Mouse (Mus musculus): ENCODE measurements at regions not wholly inside any gene's neighbourhood (a gene's known extent, or its start where the extent isn't known, plus 50 kb on each side); places are given as distances from the start of the nearest gene placed in this dataset.

GRCm38 (mm10) chr3:130888587-130888986, 158.4 kb upstream of the Rpl34 start:
- no peak for ATAC-seq (ENCODE audit: low FRiP score, low TSS enrichment)
- H3K4me1 ChIP-seq (ENCODE audit: control insufficient read depth, insufficient read depth, low read length), result no peaks in the 10 kb centered on the region
- no peaks in the 10 kb centered on the region for H3K36me3 ChIP-seq (ENCODE audit: control insufficient read depth, insufficient read depth, low read length)
- no peak overlapping the region for H3K27ac ChIP-seq (ENCODE audit: low read depth, low read length)
- H3K27me3 ChIP-seq (ENCODE audit: control insufficient read depth, insufficient read depth, low read length), result no peaks in the 10 kb centered on the region
- no peak overlapping the region for H3K4me3 ChIP-seq (ENCODE audit: low read length)
- no peaks in the 10 kb centered on the region for H3K9me3 ChIP-seq (ENCODE audit: control insufficient read depth, low read length)
- 83% methylated on average over 1 of the region's 1 CpGs for WGBS
- H3K9ac ChIP-seq (ENCODE audit: low read depth, low read length), result no peak overlapping the region
- no peak overlapping the region for H3K4me2 ChIP-seq (replicated peaks; ENCODE audit: low read depth, low read length)

GRCm38 (mm10) chr3:130887540-130888312, 157.5 kb upstream of the Rpl34 start:
- 84% methylated on average over 3 of the region's 3 CpGs for WGBS
- Histone ChIP-seq H3K27ac (ENCODE audit: low read depth, low read length) (no peak overlapping the region), H3K4me2 (replicated peaks; ENCODE audit: low read depth, low read length) (no peak overlapping the region), H3K9me3 (ENCODE audit: control insufficient read depth, low read length) (no peaks in the 10 kb centered on the region), H3K9ac (ENCODE audit: low read depth, low read length) (no peak overlapping the region), H3K4me1 (ENCODE audit: control insufficient read depth, insufficient read depth, low read length) (no peaks in the 10 kb centered on the region), H3K36me3 (ENCODE audit: control insufficient read depth, insufficient read depth, low read length) (no peaks in the 10 kb centered on the region), H3K4me3 (ENCODE audit: low read length) (no peak overlapping the region), H3K27me3 (ENCODE audit: control insufficient read depth, insufficient read depth, low read length) (no peaks in the 10 kb centered on the region)
- ATAC-seq (ENCODE audit: low FRiP score, low TSS enrichment), result no peak

DNA sequence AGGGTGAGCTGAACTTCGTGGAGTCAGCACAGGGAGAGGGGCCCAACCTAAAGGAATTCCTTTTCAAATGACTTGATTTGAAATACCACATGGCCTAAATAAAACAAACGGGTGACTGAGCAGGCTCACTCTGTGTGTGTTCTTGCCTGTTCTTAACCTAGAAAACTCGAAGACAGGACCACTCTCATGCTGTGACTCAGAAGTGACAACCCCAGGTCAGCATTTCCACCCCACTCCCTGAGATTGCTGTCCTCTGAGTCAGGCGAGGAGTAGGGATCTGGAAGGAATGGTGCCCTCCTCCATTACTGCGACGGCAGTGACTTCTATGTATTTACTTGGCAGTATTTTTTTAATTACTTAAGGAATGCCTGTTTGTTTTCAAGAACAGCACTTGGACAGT, 155.8 kb upstream of the Rpl34 start:
- Histone ChIP-seq H3K27ac (ENCODE audit: low read depth, low read length) (no peak overlapping the region), H3K36me3 (ENCODE audit: control insufficient read depth, insufficient read depth, low read length) (no peaks in the 10 kb centered on the region), H3K4me1 (ENCODE audit: control insufficient read depth, insufficient read depth, low read length) (no peaks in the 10 kb centered on the region), H3K9ac (ENCODE audit: low read depth, low read length) (no peak overlapping the region), H3K4me3 (ENCODE audit: low read length) (no peak overlapping the region), H3K27me3 (ENCODE audit: control insufficient read depth, insufficient read depth, low read length) (no peaks in the 10 kb centered on the region), H3K4me2 (replicated peaks; ENCODE audit: low read depth, low read length) (no peak overlapping the region), H3K9me3 (ENCODE audit: control insufficient read depth, low read length) (no peaks in the 10 kb centered on the region)
- ATAC-seq (ENCODE audit: low FRiP score, low TSS enrichment), result no peak
- whole genome bisulfite sequencing, result 30% methylated on average over 6 of the region's 6 CpGs

GRCm38 (mm10) chr3:130884393-130884792, 154.2 kb upstream of the Rpl34 start:
- 88% methylated on average over 9 of the region's 9 CpGs for WGBS
- no peak overlapping the region for H3K4me2 ChIP-seq (replicated peaks; ENCODE audit: low read depth, low read length)
- no peak for ATAC-seq (ENCODE audit: low FRiP score, low TSS enrichment)

DNA sequence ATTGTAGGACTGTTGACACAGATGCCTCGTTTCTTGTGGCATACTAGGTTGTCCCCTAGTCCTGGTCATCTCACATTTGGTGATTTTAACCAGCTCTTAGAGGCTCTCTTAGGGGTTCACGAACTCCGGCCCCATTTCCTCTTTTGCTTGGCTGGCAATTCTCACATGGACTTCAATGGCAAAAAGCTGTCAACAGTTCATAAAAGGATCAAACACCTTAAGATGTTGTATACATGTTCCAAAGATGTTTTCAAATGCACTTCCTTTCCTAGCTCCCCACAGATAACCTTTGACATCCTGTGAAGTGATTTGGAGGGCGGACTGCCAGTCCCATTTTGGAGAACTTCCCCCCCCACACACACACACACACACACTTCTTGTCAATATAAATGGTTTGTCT, 153.7 kb upstream of the Rpl34 start:
- Histone ChIP-seq H3K9me3 (ENCODE audit: control insufficient read depth, low read length) (no peaks in the 10 kb centered on the region), H3K4me1 (ENCODE audit: control insufficient read depth, insufficient read depth, low read length) (no peaks in the 10 kb centered on the region), H3K4me3 (ENCODE audit: low read length) (no peak overlapping the region), H3K36me3 (ENCODE audit: control insufficient read depth, insufficient read depth, low read length) (no peaks in the 10 kb centered on the region), H3K9ac (ENCODE audit: low read depth, low read length) (no peak overlapping the region), H3K27ac (ENCODE audit: low read depth, low read length) (no peak overlapping the region), H3K27me3 (ENCODE audit: control insufficient read depth, insufficient read depth, low read length) (no peaks in the 10 kb centered on the region), H3K4me2 (replicated peaks; ENCODE audit: low read depth, low read length) (no peak overlapping the region)
- ATAC-seq (ENCODE audit: low FRiP score, low TSS enrichment), result no peak
- WGBS, result 54% methylated on average over 4 of the region's 4 CpGs

More at GRCm38 (mm10) chr3:130884393-130884792, 154.2 kb upstream of the Rpl34 start:
- no peaks in the 10 kb centered on the region for H3K9me3 ChIP-seq (ENCODE audit: control insufficient read depth, low read length)
- no peaks in the 10 kb centered on the region for H3K27me3 ChIP-seq (ENCODE audit: control insufficient read depth, insufficient read depth, low read length)
- no peaks in the 10 kb centered on the region for H3K36me3 ChIP-seq (ENCODE audit: control insufficient read depth, insufficient read depth, low read length)
- H3K9ac ChIP-seq (ENCODE audit: low read depth, low read length), result no peak overlapping the region
- no peak overlapping the region for H3K27ac ChIP-seq (ENCODE audit: low read depth, low read length)
- H3K4me1 ChIP-seq (ENCODE audit: control insufficient read depth, insufficient read depth, low read length), result no peaks in the 10 kb centered on the region
- H3K4me3 ChIP-seq (ENCODE audit: low read length), result no peak overlapping the region

DNA sequence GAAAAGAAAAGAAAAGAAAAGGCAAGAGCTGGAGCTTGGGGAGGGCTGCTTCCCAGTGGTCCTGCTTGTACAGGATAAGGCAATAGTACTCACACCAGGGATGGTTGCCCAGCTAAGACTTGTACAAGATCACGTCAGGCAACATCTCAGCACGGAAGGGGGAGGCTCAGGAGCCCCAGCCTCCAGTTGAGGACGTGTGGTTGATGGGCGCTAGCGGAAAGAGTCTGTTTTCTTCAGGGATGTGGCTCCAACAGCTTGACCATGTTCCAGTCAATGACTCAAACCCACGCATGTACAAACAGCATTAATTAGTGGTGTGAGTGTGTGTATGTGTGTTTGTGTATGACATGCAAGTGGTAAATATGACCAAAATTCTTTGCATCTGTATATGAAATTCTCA, 153.1 kb upstream of the Rpl34 start:
- WGBS, result 81% methylated on average over 6 of the region's 6 CpGs
- no peaks in the 10 kb centered on the region for H3K9me3 ChIP-seq (ENCODE audit: control insufficient read depth, low read length)
- H3K4me2 ChIP-seq (replicated peaks; ENCODE audit: low read depth, low read length), result no peak overlapping the region
- H3K9ac ChIP-seq (ENCODE audit: low read depth, low read length), result no peak overlapping the region
- H3K4me1 ChIP-seq (ENCODE audit: control insufficient read depth, insufficient read depth, low read length), result no peaks in the 10 kb centered on the region
- ATAC-seq (ENCODE audit: low FRiP score, low TSS enrichment), result no peak
- no peaks in the 10 kb centered on the region for H3K36me3 ChIP-seq (ENCODE audit: control insufficient read depth, insufficient read depth, low read length)
- no peak overlapping the region for H3K27ac ChIP-seq (ENCODE audit: low read depth, low read length)
- no peak overlapping the region for H3K4me3 ChIP-seq (ENCODE audit: low read length)
- no peaks in the 10 kb centered on the region for H3K27me3 ChIP-seq (ENCODE audit: control insufficient read depth, insufficient read depth, low read length)

DNA sequence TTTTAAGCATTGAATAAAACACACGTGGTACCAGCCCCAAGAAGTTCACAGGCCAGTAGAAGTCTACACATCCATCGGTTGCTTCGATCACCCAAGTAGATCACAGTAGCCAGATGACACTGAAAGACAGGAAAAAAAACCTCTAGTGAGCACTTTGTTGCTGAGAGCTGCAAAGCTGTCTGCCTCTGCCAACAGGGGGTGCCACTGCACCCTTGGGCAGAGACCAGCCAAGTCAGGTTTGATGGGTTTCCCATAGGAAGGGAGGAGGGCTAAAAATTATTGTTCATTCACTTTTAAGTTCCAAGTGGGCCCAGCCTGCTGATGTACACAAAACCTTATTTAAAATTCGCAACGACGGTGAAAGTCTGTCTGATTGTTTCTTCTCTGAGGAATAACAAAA, 150.3 kb upstream of the Rpl34 start:
- Histone ChIP-seq H3K4me2 (replicated peaks; ENCODE audit: low read depth, low read length) (no peak overlapping the region), H3K4me3 (ENCODE audit: low read length) (no peak overlapping the region), H3K9me3 (ENCODE audit: control insufficient read depth, low read length) (no peaks in the 10 kb centered on the region), H3K27me3 (ENCODE audit: control insufficient read depth, insufficient read depth, low read length) (no peaks in the 10 kb centered on the region), H3K4me1 (ENCODE audit: control insufficient read depth, insufficient read depth, low read length) (no peaks in the 10 kb centered on the region), H3K27ac (ENCODE audit: low read depth, low read length) (no peak overlapping the region), H3K36me3 (ENCODE audit: control insufficient read depth, insufficient read depth, low read length) (no peaks in the 10 kb centered on the region), H3K9ac (ENCODE audit: low read depth, low read length) (no peak overlapping the region)
- WGBS, result 79% methylated on average over 6 of the region's 6 CpGs
- no peak for ATAC-seq (ENCODE audit: low FRiP score, low TSS enrichment)

DNA sequence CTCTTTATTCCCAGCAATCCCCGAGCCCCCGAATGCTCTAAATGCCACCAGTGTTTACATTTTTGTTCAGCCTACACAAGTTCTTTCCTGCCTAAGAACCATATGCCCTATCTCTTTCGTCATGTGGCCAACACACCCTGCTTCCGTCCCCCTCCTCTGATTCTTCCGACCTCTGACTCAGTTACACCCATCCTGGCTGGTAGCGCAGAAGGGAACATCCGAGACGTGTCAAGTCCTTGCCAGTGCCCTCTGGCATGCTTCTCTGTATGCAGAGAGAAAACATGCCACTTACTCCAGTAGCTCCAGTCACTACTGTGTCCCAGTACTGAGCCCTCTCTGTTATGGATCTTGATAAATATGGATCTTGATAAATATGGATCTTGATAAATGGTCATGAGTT, 149.3 kb upstream of the Rpl34 start:
- no peak overlapping the region for H3K4me2 ChIP-seq (replicated peaks; ENCODE audit: low read depth, low read length)
- H3K4me1 ChIP-seq (ENCODE audit: control insufficient read depth, insufficient read depth, low read length), result no peaks in the 10 kb centered on the region
- no peaks in the 10 kb centered on the region for H3K36me3 ChIP-seq (ENCODE audit: control insufficient read depth, insufficient read depth, low read length)
- WGBS, result 67% methylated on average over 8 of the region's 8 CpGs
- ATAC-seq (ENCODE audit: low FRiP score, low TSS enrichment), result no peak
- no peak overlapping the region for H3K9ac ChIP-seq (ENCODE audit: low read depth, low read length)
- H3K4me3 ChIP-seq (ENCODE audit: low read length), result no peak overlapping the region
- no peaks in the 10 kb centered on the region for H3K9me3 ChIP-seq (ENCODE audit: control insufficient read depth, low read length)
- no peak overlapping the region for H3K27ac ChIP-seq (ENCODE audit: low read depth, low read length)
- H3K27me3 ChIP-seq (ENCODE audit: control insufficient read depth, insufficient read depth, low read length), result no peaks in the 10 kb centered on the region

GRCm38 (mm10) chr3:130878834-130879233, 148.6 kb upstream of the Rpl34 start:
- WGBS, result 82% methylated on average over 7 of the region's 7 CpGs
- Histone ChIP-seq H3K27ac (ENCODE audit: low read depth, low read length) (no peak overlapping the region), H3K27me3 (ENCODE audit: control insufficient read depth, insufficient read depth, low read length) (no peaks in the 10 kb centered on the region), H3K4me1 (ENCODE audit: control insufficient read depth, insufficient read depth, low read length) (no peaks in the 10 kb centered on the region; the same call in 1 of the 2 replicates), H3K36me3 (ENCODE audit: control insufficient read depth, insufficient read depth, low read length) (no peaks in the 10 kb centered on the region), H3K9ac (ENCODE audit: low read depth, low read length) (no peak overlapping the region), H3K4me2 (replicated peaks; ENCODE audit: low read depth, low read length) (no peak overlapping the region), H3K9me3 (ENCODE audit: control insufficient read depth, low read length) (no peaks in the 10 kb centered on the region), H3K4me3 (ENCODE audit: low read length) (no peak overlapping the region)
- no peak for ATAC-seq (ENCODE audit: low FRiP score, low TSS enrichment)

Measured in kidney, embryonic 14.5 days (tissue).